Mouse (Mus musculus) embryonic fibroblast, embryonic 13.5 days (primary cell): ENCODE measurements at regions not wholly inside any gene's neighbourhood (a gene's known extent, or its start where the extent isn't known, plus 50 kb on each side); places are given as distances from the start of the nearest gene placed in this dataset.

ENCODE experiments used
- CTCF ChIP-seq: IDR thresholded peaks from 2 replicates; pipeline ENCODE4 v1.5.1; 2011; ENCODE audit warnings: mild to moderate bottlenecking, control low read depth, low read length, moderate library complexity, borderline replicate concordance; ENCODE audit not compliant: insufficient read depth
- POLR2A ChIP-seq: IDR thresholded peaks from 2 replicates; pipeline ENCODE4 v1.6.1; 2011; ENCODE audit warnings: low read depth, mild to moderate bottlenecking, control low read depth, low read length, moderate library complexity

DNA sequence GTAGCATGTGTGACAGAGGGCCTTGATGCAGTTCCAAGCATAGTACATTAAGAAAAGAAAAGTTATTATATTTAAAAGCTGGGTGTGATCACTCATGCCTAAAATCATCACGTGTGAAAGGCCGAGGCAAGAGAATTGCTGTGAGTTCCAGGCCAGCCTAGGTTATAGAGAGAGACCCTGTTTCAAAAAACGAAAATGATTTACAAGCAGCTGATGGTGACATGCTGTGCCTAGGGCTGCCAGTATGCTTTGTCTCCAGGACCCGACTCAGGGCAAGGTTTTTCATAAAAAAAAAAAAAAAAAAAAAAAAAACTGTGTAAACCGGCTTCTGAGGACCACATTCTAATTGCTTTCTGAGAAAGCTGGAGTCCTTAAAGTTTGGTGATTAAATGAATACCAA lies 315.9 kb upstream of the Adgrl2 start:
- TF ChIP-seq CTCF (no peak), POLR2A (no peak)
